Mouse (Mus musculus) hindbrain, postnatal 0 days (tissue): ENCODE measurements around the gene Vps54. TPM values are rescaled to one million over a fixed set of nuclear protein-coding genes. Genes with fewer than 3 reads are reported as not detected.
A peak's percentile ranks its signal among the peaks of the same experiment; 100 is the strongest.
"Not testable (repeated sequence)": the region's sequence is repeated elsewhere in the genome, so short reads cannot be mapped to it uniquely, and the experiment has no call there.

Experiments used
- ATAC-seq: fragments of 200-750 bp; cut with Nextera tagmentation; 2 replicates; pipeline ENCODE4 v1.8.0; 2017; ENCODE audit warnings: mild to moderate bottlenecking, moderate TSS enrichment, moderate library complexity
- DNase-seq: peaks from one replicate; pipeline ENCODE4 v3.0.0-alpha.2; 2015; ENCODE audit warnings: low spot score
- H3K27ac ChIP-seq: fragments of 300-500 bp; sonication (generic); 2 replicates; pipeline ENCODE4 v1.5.1; 2014; ENCODE audit warnings: mild to moderate bottlenecking
- H3K27me3 ChIP-seq: fragments of 300-500 bp; sonication (generic); 2 replicates; pipeline ENCODE4 v1.6.1; 2014; ENCODE audit warnings: low read length, mixed read lengths; ENCODE audit not compliant: insufficient read depth
- H3K36me3 ChIP-seq: fragments of 300-500 bp; sonication (generic); 2 replicates; pipeline ENCODE4 v1.6.1; 2014; ENCODE audit warnings: low read length, mixed read lengths; ENCODE audit not compliant: insufficient read depth
- H3K4me1 ChIP-seq: fragments of 300-500 bp; sonication (generic); 2 replicates; pipeline ENCODE4 v1.6.1; 2014; ENCODE audit warnings: antibody characterized with exemption, low read length, mixed read lengths; ENCODE audit not compliant: insufficient read depth
- H3K4me2 ChIP-seq: fragments of 300-500 bp; sonication (generic); 2 replicates; pipeline ENCODE4 v1.6.1; 2014; ENCODE audit warnings: low read depth, mild to moderate bottlenecking, low read length, moderate library complexity, mixed read lengths
- H3K4me3 ChIP-seq: fragments of 300-500 bp; sonication (generic); 2 replicates; pipeline ENCODE4 v1.5.1; 2014; ENCODE audit warnings: low read length
- H3K9ac ChIP-seq: fragments of 300-500 bp; sonication (generic); replicated peaks from 2 replicates; pipeline ENCODE4 v1.6.1; 2014; ENCODE audit warnings: mild to moderate bottlenecking, low read length, moderate library complexity, mixed read lengths
- H3K9me3 ChIP-seq: fragments of 300-500 bp; sonication (generic); 2 replicates; pipeline ENCODE4 v1.6.1; 2016; ENCODE audit warnings: low read length, mixed read lengths
- CTCF ChIP-seq: IDR thresholded peaks from 2 replicates; pipeline ENCODE4 v1.5.1; 2016; ENCODE audit warnings: antibody characterized with exemption, control low read depth, low read depth
- WGBS: fragments of 180-500 bp; shearing (Covaris S2); extraction: QIAGEN DNeasy Blood & Tissue Kit; methylation state at CpG from one replicate; pipeline ENCODE4 v1.1.7; 2014; 5-methylcytosine and 5-hydroxymethylcytosine counted together
- polyA plus RNA-seq: library from polyadenylated mRNA; unstranded; fragments of >200 nt; fragmentation: Nextera tagmentation; extraction: Ambion mirVana; gene quantifications from 2 replicates; pipeline ENCODE4 v1.2.1, GENCODE M21; 2015
- total RNA-seq: library from RNA; depleted of rRNA; stranded (reverse); fragments of >200 nt; gene quantifications from 2 replicates; pipeline ENCODE4 v1.2.3, GENCODE M21; 2014

Vps54 gene
- total and polyA plus RNA-seq, 2 experiments from 2014 or later, result 5.7 to 23.8 TPM

DNA sequence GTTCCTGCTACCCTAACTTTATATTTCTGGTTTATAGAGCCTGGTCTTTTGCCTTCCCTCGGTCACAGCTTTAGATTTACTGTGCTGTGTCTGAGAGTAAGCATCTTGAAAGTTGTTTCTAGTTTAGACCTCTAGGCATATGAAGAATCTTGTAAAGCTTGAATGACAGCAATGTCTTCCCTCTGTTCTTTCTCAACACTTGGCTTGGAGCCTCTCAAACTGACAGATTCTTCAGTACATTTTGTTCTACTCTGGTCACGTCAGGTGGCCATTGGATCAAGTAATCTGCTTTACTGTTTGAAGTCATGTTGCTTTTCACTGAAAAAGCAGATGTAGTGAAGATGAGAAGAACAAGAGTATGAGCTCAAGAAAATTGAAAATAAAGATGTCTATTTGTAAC is 37.1 kb downstream of the Vps54 start:
- 92% methylated on average over 2 of the region's 2 CpGs for WGBS
- no peaks in the 10 kb centered on the region for H3K4me1 ChIP-seq

DNA sequence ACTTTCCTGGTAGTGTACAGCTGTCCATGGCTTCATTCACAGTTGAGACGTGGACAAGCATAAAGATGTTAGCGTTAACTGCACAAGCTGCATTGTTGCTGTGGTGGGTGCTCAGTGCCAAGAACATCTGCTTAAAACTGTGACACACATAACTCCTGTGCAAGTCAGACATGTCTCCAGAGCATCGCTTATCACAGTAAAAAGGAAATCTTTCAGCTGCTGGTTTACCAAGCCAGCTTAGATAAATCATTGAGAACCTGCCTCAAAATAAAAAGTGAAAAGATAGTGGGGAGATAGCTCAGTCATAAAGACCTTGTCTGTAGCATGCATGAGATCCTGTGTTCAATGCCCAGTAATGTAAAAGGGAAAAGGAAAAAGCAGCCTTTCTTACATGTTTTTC is 47.3 kb downstream of the Vps54 start:
- ATAC-seq, result no peak
- Histone ChIP-seq H3K4me2 (no peak overlapping the region), H3K4me3 (no peak overlapping the region), H3K27me3 (no peaks in the 10 kb centered on the region), H3K36me3 (no peaks in the 10 kb centered on the region), H3K9ac (no peak overlapping the region), H3K9me3 (no peaks in the 10 kb centered on the region), H3K27ac (no peak overlapping the region), H3K4me1 (no peaks in the 10 kb centered on the region)
- TF ChIP-seq CTCF, result no peak
- no peak for DNase-seq
- 75% methylated on average over 3 of the region's 3 CpGs for WGBS

More for the DNA sequence above, 37.1 kb downstream of the Vps54 start:
- no peak for TF ChIP-seq CTCF
- H3K27me3 ChIP-seq, result no peaks in the 10 kb centered on the region
- no peak overlapping the region for H3K4me2 ChIP-seq
- no peaks in the 10 kb centered on the region for H3K9me3 ChIP-seq
- H3K4me3 ChIP-seq, result no peak overlapping the region
- no peak overlapping the region for H3K27ac ChIP-seq
- ATAC-seq (no peak), DNase-seq (no peak)
- H3K9ac ChIP-seq, result no peak overlapping the region
- no peaks in the 10 kb centered on the region; the same call in 1 of the 2 replicates for H3K36me3 ChIP-seq

DNA sequence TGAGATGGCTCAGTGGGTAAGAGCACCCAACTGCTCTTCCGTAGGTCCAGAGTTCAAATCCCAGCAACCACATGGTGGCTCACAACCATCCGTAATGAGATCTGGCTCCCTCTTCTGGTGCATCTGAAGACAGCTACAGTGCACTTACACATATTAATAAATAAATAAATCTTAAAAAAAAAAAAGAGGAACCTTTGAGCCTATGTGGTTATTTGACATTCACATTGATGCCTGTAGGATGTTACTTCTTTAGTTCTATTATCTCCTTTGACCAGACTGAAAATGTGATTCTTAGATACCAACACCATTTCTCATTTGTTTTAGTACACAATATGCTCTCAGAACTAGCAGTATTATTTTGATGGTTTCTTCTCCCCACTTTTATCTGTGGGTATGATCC is 49.1 kb downstream of the Vps54 start:
- H3K4me3 ChIP-seq, H3K9me3 ChIP-seq, H3K9ac ChIP-seq, H3K4me1 ChIP-seq, ATAC-seq, H3K27me3 ChIP-seq, H3K4me2 ChIP-seq, H3K27ac ChIP-seq, H3K36me3 ChIP-seq, DNase-seq: not testable (repeated sequence)
- 98% methylated on average over 2 of the region's 2 CpGs for WGBS

DNA sequence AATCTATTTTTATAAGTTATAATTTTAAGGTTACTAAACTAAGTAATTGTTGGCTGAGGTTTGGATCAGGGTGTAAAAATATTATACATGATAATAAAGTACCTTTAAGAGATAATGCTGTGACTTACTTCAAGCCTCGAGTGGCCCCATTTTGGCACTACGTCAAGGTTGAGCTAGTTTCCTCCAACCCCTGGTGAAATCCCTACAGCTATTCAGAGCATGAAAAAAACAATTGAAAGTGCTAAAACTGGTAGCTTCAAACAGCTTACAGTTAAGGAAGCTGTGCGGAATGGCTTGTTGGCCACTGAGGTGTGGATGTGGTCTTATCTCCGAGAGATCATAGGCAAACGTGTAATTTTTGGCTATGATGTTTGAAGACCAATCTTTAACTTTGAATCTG is 56.4 kb downstream of the Vps54 start:
- Histone ChIP-seq H3K4me1 (no peaks in the 10 kb centered on the region), H3K27ac (no peak overlapping the region), H3K9me3 (no peaks in the 10 kb centered on the region), H3K9ac (no peak overlapping the region), H3K4me3 (no peak overlapping the region), H3K27me3 (no peaks in the 10 kb centered on the region), H3K36me3 (peaks cover 3% of the 10 kb centered on the region; the same call in 1 of the 2 replicates), H3K4me2 (no peak overlapping the region)
- DNase-seq (no peak), ATAC-seq (no peak)
- 82% methylated on average over 5 of the region's 5 CpGs for WGBS
- no peak for TF ChIP-seq CTCF

DNA sequence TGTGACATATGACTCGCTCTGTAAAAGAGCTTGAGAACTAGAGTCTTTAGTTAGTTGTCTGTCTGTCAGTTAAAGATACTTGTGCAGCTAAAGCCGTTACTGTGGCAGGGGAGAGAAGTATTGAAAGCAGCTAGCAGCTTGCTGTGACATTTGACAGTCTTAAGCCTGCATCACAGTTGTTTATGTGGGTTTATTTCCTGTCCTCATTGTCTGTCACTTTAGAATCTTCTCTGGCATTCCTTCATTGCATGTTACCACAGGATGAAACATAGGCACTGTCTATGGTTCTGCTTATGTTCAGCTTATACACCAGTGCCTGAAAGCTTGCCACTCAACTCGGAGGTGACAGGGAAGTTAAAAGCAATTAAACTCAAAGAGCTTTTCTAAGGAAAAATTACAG is 64.5 kb downstream of the Vps54 start:
- no peak for DNase-seq
- H3K4me1 ChIP-seq, result no peaks in the 10 kb centered on the region
- no peaks in the 10 kb centered on the region for H3K9me3 ChIP-seq
- no peak overlapping the region for H3K4me2 ChIP-seq
- TF ChIP-seq CTCF, result no peak
- no peak overlapping the region for H3K4me3 ChIP-seq
- no peak overlapping the region for H3K9ac ChIP-seq
- H3K36me3 ChIP-seq, result peaks cover 9% of the 10 kb centered on the region; the same call in 1 of the 2 replicates
- ATAC-seq, result no peak
- H3K27me3 ChIP-seq, result no peaks in the 10 kb centered on the region
- H3K27ac ChIP-seq, result no peak overlapping the region
- 70% methylated on average over 3 of the region's 3 CpGs for WGBS

DNA sequence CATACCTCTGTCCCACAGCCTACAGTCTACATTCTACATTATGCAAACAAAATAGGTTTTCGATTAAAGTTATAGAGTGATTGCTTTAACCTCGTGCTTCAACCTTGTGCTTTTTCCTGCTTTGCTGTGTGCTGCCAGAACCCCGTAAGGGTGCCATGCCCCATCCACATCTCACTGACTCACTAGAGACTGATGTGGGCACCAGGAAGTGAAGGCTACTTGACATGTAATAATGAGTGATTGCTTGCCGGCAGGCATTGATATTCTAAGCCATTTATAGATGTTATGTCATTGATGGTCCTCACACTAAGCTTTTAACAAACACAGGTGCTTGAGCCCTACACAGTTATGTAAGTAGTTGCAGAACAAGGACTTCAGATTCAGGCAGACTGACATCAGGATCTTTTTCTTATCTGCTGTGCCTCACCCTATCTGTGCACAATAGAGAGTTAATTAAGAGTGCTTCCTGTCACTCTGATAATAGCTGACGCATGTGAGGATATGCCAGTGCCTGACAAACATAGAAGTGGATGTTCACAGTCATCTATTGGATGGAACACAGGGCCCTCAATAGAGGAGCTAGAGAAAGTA is 68.1 kb downstream of the Vps54 start:
- TF ChIP-seq CTCF, result no peak
- Histone ChIP-seq H3K4me2 (no peak overlapping the region), H3K9me3 (no peaks in the 10 kb centered on the region), H3K9ac (no peak overlapping the region), H3K36me3 (peaks cover 9% of the 10 kb centered on the region; the same call in 1 of the 2 replicates), H3K4me3 (no peak overlapping the region), H3K27ac (no peak overlapping the region), H3K27me3 (no peaks in the 10 kb centered on the region), H3K4me1 (no peaks in the 10 kb centered on the region)
- WGBS, result 92% methylated on average over 5 of the region's 5 CpGs
- DNase-seq (no peak), ATAC-seq (no peak)

DNA sequence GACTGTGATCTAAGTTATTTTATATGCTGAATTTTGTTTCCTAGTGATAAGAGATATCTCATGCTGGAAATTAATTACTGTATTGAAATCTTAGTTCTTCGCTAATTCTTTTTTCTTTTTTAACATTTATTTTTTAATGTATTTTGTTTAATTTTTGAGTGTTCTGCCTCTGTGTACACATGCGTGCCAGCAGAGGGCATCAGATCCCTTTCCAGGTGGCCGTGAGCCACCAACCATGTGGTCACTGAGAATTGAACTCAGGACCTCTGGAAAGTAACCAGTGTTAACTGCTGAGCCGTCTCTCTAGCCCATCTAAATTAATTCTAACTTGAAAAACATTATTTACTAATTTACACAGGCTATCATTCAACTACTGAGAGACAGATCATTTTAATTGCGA is 69.0 kb downstream of the Vps54 start:
- Histone ChIP-seq H3K9me3 (no peaks in the 10 kb centered on the region), H3K4me1 (no peaks in the 10 kb centered on the region), H3K9ac (no peak overlapping the region), H3K27me3 (no peaks in the 10 kb centered on the region), H3K27ac (no peak overlapping the region), H3K36me3 (peaks cover 14% of the 10 kb centered on the region), H3K4me3 (no peak overlapping the region), H3K4me2 (no peak overlapping the region)
- no peak for ATAC-seq
- 85% methylated on average over 5 of the region's 5 CpGs for WGBS
- TF ChIP-seq CTCF, result peak; percentile 59
- DNase-seq, result peak; percentile 15
